Mouse (Mus musculus) brain, embryonic 14.5 days (tissue): ENCODE results near the gene Sdr9c7. TPM values are rescaled to one million over a fixed set of nuclear protein-coding genes. Genes with fewer than 3 reads are reported as not detected.

Experiments used
- DNase-seq: peaks from one replicate; pipeline ENCODE4 v3.0.0-alpha.2; 2011; ENCODE audit warnings: low read depth
- CTCF ChIP-seq: fragments of 200-500 bp; IDR thresholded peaks from 2 replicates; pipeline ENCODE4 v1.5.1; 2012; ENCODE audit warnings: inconsistent platforms, mild to moderate bottlenecking, moderate library complexity, borderline replicate concordance; ENCODE audit not compliant: insufficient read depth, insufficient read length; ENCODE audit errors: extremely low read depth
- POLR2A ChIP-seq: fragments of 200-500 bp; IDR thresholded peaks from 2 replicates; pipeline ENCODE4 v1.6.1; 2012; ENCODE audit warnings: mild to moderate bottlenecking, inconsistent platforms, borderline replicate concordance; ENCODE audit not compliant: poor library complexity, insufficient read depth, insufficient read length, severe bottlenecking; ENCODE audit errors: extremely low read depth
- polyA plus RNA-seq: library from polyadenylated mRNA; depleted of rRNA; stranded (reverse); fragments of >200 nt; gene quantifications from 2 replicates; pipeline ENCODE4 v1.2.3, GENCODE M21; 2012; rRNA removed

Sdr9c7 gene
- polyA plus RNA-seq, 1 experiment, result not detected

GRCm38 (mm10) chr10:127951390-127951789 is 53.1 kb downstream of the Sdr9c7 start:
- DNase-seq, result no peak

DNA sequence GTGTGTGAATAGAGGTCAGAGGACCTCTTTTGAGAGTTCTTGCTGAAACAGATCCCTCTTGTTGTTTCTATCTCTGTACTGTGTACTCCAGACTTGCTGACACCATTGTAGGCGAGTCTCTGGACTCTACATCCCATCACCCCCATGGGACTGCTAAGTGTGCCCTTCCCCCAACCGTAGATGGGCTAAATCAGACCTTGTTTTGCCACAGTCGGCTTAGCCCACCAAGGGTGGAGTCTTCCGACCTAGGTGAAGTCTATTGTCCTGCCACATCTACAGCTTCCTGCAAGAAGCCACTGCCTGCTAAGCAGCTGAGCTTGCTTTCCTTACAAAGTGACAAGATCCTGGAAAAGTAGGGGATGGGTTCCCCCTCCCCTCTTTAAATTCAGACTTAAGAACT is 53.5 kb downstream of the Sdr9c7 start:
- no peak for TF ChIP-seq POLR2A
- TF ChIP-seq CTCF, result no peak
- DNase-seq, result no peak

More at GRCm38 (mm10) chr10:127951390-127951789, 53.1 kb downstream of the Sdr9c7 start:
- no peak for TF ChIP-seq POLR2A
- TF ChIP-seq CTCF, result no peak

GRCm38 (mm10) chr10:127955034-127955433 is 56.7 kb downstream of the Sdr9c7 start:
- no peak for TF ChIP-seq CTCF
- no peak for TF ChIP-seq POLR2A
- DNase-seq, result no peak

DNA sequence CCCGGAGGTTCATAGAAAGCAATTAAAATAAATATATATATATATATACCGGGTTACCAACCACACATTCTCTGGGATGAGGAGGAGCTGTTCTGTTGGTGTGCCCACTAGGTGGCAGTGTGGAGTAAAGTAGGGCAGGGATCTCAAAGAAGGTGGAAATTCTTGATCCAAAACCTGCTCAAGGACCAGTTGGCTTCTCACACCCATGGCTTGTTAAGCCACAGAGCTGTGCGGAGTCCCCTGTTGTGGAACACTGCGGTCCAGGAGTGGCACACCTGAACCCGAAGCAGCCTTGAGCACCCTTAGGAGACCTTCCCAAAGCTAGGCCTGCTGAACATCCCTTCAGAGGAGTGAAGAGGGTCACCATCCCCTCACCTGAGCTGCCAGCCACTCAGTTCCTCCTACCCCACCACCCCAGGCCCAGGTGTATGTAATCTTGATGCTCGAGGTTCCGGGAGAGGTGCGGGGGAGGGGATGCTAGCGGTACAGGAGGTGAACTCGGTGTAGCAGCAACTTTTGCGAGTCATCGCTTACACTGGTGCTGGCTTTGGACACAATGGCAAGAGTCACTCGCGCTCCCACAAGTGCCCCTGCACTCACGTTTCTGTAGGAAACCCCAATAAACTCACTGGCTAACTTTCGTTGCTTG is 58.0 kb downstream of the Sdr9c7 start:
- TF ChIP-seq CTCF, result peak; percentile 76
- TF ChIP-seq POLR2A, result no peak
- peak; percentile 75 for DNase-seq

GRCm38 (mm10) chr10:127959161-127959679 is 60.9 kb downstream of the Sdr9c7 start:
- no peak for DNase-seq
- TF ChIP-seq CTCF (no peak), POLR2A (no peak)

Other genes starting within 250 kb of the Sdr9c7 start
- gene Nemp1, start 231.6 kb upstream of the Sdr9c7 start, polyA plus RNA-seq, result 6.4 and 10.7 TPM in 2 replicates
- 7.4 and 8.0 TPM in 2 replicates for gene Nab2, start 229.9 kb upstream of the Sdr9c7 start, polyA plus RNA-seq
- 2.0 and 2.6 TPM in 2 replicates for gene Myo1a, start 193.3 kb upstream of the Sdr9c7 start, polyA plus RNA-seq
- 0.74 and 2.1 TPM in 2 replicates for gene Tac2, start 174.0 kb upstream of the Sdr9c7 start, polyA plus RNA-seq
- 14.9 and 18.7 TPM in 2 replicates for gene Zbtb39, start 159.0 kb upstream of the Sdr9c7 start, polyA plus RNA-seq
- gene Gpr182, start 146.8 kb upstream of the Sdr9c7 start, polyA plus RNA-seq, result 0.83 and 1.2 TPM in 2 replicates
- gene Rdh1, start 138.8 kb upstream of the Sdr9c7 start, polyA plus RNA-seq, result 0.06 and 0.12 TPM in 2 replicates
- 0.29 TPM in 1 of 2 replicates, not detected in the other for gene Rdh16f1, start 138.7 kb upstream of the Sdr9c7 start, polyA plus RNA-seq
- 0.05 and 0.34 TPM in 2 replicates for gene Rdh9, start 122.1 kb upstream of the Sdr9c7 start, polyA plus RNA-seq
- 0.03 TPM in 1 of 2 replicates, not detected in the other for gene Rdh16, start 97.4 kb upstream of the Sdr9c7 start, polyA plus RNA-seq
- gene Rdh19, start 48.6 kb upstream of the Sdr9c7 start, polyA plus RNA-seq, result not detected in 2 replicates
- not detected in 2 replicates for gene Rdh16f2, start 32.0 kb upstream of the Sdr9c7 start, polyA plus RNA-seq
- not detected in 2 replicates for gene Rdh7, start 9.7 kb upstream of the Sdr9c7 start, polyA plus RNA-seq
- gene Hsd17b6, start 109.1 kb downstream of the Sdr9c7 start, polyA plus RNA-seq, result not detected in 2 replicates
- 25.4 and 35.6 TPM in 2 replicates for gene Prim1, start 116.7 kb downstream of the Sdr9c7 start, polyA plus RNA-seq
- gene Naca, start 137.1 kb downstream of the Sdr9c7 start, polyA plus RNA-seq, result 286 and 390 TPM in 2 replicates
- 67.9 and 97.4 TPM in 2 replicates for gene Ptges3, start 160.4 kb downstream of the Sdr9c7 start, polyA plus RNA-seq
- gene Atp5b, start 184.8 kb downstream of the Sdr9c7 start, polyA plus RNA-seq, result 1,616 and 2,161 TPM in 2 replicates
- gene Baz2a, start 193.1 kb downstream of the Sdr9c7 start, polyA plus RNA-seq, result 32.2 and 33.1 TPM in 2 replicates